Mouse (Mus musculus): ENCODE data around the gene Ifih1.

Ifih1 gene

GRCm38 (mm10) chr2:62639869-62640268, 6.2 kb downstream of the Ifih1 start:
- CTCF ChIA-PET: interaction anchor here (0.7 kb wide), 1 partner anchor 151 kb away, joined by 3 read pairs; no protein-coding TSS in a partner anchor

GRCm38 (mm10) chr2:62630446-62630845, 15.6 kb downstream of the Ifih1 start:
- CTCF ChIA-PET: interaction anchor here (0.7 kb wide), 1 partner anchor 22 kb away, joined by 3 read pairs; no protein-coding TSS in a partner anchor

- CTCF ChIA-PET: interaction anchor here (0.6 to 1.4 kb wide), 9 partner anchors 11 to 999 kb away, joined by 3 to 14 read pairs (median 6); partner anchors contain the start of gene Gca
Measured at GRCm38 (mm10) chr2:62628356-62628755, 17.7 kb downstream of the Ifih1 start.

- CTCF ChIA-PET: interaction anchor here (0.6 to 1.4 kb wide), 7 partner anchors 11 to 959 kb away, joined by 3 to 14 read pairs (median 6); partner anchors contain the start of gene Gca
Measured at GRCm38 (mm10) chr2:62627728-62628127, 18.3 kb downstream of the Ifih1 start.

- CTCF ChIA-PET: no interaction called here
Measured at GRCm38 (mm10) chr2:62623024-62623441, 23.0 kb downstream of the Ifih1 start.

- CTCF ChIA-PET: no interaction called here
Measured at GRCm38 (mm10) chr2:62619679-62620078, 26.4 kb downstream of the Ifih1 start.

GRCm38 (mm10) chr2:62618934-62619341, 27.1 kb downstream of the Ifih1 start:
- CTCF ChIA-PET: no interaction called here

GRCm38 (mm10) chr2:62613133-62613532, 32.9 kb downstream of the Ifih1 start:
- CTCF ChIA-PET: no interaction called here

- CTCF ChIA-PET: no interaction called here
Measured at GRCm38 (mm10) chr2:62606205-62606604, 39.9 kb downstream of the Ifih1 start.

- CTCF ChIA-PET: no interaction called here
Measured at GRCm38 (mm10) chr2:62603530-62603929, 42.5 kb downstream of the Ifih1 start.

- CTCF ChIA-PET: no interaction called here
Measured at GRCm38 (mm10) chr2:62596586-62596985, 49.5 kb downstream of the Ifih1 start.

- CTCF ChIA-PET: no interaction called here
Measured at GRCm38 (mm10) chr2:62594491-62594890, 51.6 kb downstream of the Ifih1 start.

- CTCF ChIA-PET: no interaction called here
Measured at GRCm38 (mm10) chr2:62591555-62591954, 54.5 kb downstream of the Ifih1 start.

GRCm38 (mm10) chr2:62589333-62589732, 56.7 kb downstream of the Ifih1 start:
- CTCF ChIA-PET: no interaction called here

GRCm38 (mm10) chr2:62585769-62586168, 60.3 kb downstream of the Ifih1 start:
- CTCF ChIA-PET: no interaction called here

- CTCF ChIA-PET: no interaction called here
Measured at GRCm38 (mm10) chr2:62574962-62575361, 71.1 kb downstream of the Ifih1 start.

- CTCF ChIA-PET: no interaction called here
Measured at GRCm38 (mm10) chr2:62574250-62574649, 71.8 kb downstream of the Ifih1 start.

- CTCF ChIA-PET: no interaction called here
Measured at GRCm38 (mm10) chr2:62573753-62574159, 72.3 kb downstream of the Ifih1 start, which contains the start of gene Fap. Gene Fap (minus strand): TSS chr2:62574075.

- CTCF ChIA-PET: no interaction called here
Measured at GRCm38 (mm10) chr2:62573099-62573752, 72.8 kb downstream of the Ifih1 start.

GRCm38 (mm10) chr2:62564687-62565086, 81.4 kb downstream of the Ifih1 start:
- CTCF ChIA-PET: no interaction called here

GRCm38 (mm10) chr2:62562661-62563485, 83.2 kb downstream of the Ifih1 start:
- CTCF ChIA-PET: interaction anchor here (0.6 kb wide), 1 partner anchor 44 kb away, joined by 3 read pairs; no protein-coding TSS in a partner anchor

- CTCF ChIA-PET: no interaction called here
Measured at GRCm38 (mm10) chr2:62557417-62557816, 88.6 kb downstream of the Ifih1 start.

GRCm38 (mm10) chr2:62556349-62556748, 89.7 kb downstream of the Ifih1 start:
- CTCF ChIA-PET: no interaction called here
